Mouse (Mus musculus) adrenal gland, postnatal 14 days (tissue): ENCODE results near the gene Card14. TPM values are rescaled to one million over a fixed set of nuclear protein-coding genes. Genes with fewer than 3 reads are reported as not detected.

ENCODE experiments used
- microRNA-seq, 2 experiments: library from miRNA; unstranded; fragments of <30 nt; microRNA quantifications; one replicate each; pipeline ENCODE4 v1.2.0; 2021
- total RNA-seq: library from RNA; stranded (reverse); gene quantifications from 2 replicates; pipeline ENCODE4 v1.2.3, GENCODE M21; 2021

The Card14 gene
- total RNA-seq, 1 experiment from 2014 or later, result 0.30 TPM

Small RNAs within 50 kb of the gene (microRNA-seq; reads per million reads assigned to microRNA genes)
- 0.85 to 1.5 reads per million in 2 experiments for gene Mir1932

Other genes with a start within 250 kb of the Card14 start
- gene Cbx4, start 221.5 kb upstream of the Card14 start, total RNA-seq, result 105 and 156 TPM in 2 replicates
- 18.1 and 18.7 TPM in 2 replicates for gene Tbc1d16, start 79.3 kb upstream of the Card14 start, total RNA-seq
- gene Ccdc40, start 79.2 kb upstream of the Card14 start, total RNA-seq, result 0.44 and 0.45 TPM in 2 replicates
- 78.3 and 81.3 TPM in 2 replicates for gene Gaa, start 39.9 kb upstream of the Card14 start, total RNA-seq
- 129 and 132 TPM in 2 replicates for gene Eif4a3, start 7.7 kb upstream of the Card14 start, total RNA-seq
- 14.8 and 15.7 TPM in 2 replicates for gene Sgsh, start 47.8 kb downstream of the Card14 start, total RNA-seq
- gene Slc26a11, start 47.8 kb downstream of the Card14 start, total RNA-seq, result 7.5 and 9.7 TPM in 2 replicates
- gene Rnf213, start 85.3 kb downstream of the Card14 start, total RNA-seq, result 25.6 and 28.0 TPM in 2 replicates
- 19.7 and 22.4 TPM in 2 replicates for gene Endov, start 183.6 kb downstream of the Card14 start, total RNA-seq
- gene Nptx1, start 240.0 kb downstream of the Card14 start, total RNA-seq, result 3.3 and 4.1 TPM in 2 replicates